Mouse (Mus musculus): ENCODE data around the gene Yipf1. TPM values are rescaled to one million over a fixed set of nuclear protein-coding genes. Genes with fewer than 3 reads are reported as not detected.

Gene Yipf1
- 67.5 and 68.8 TPM in 2 replicates for polyA plus RNA-seq (2015; fragmentation: Nextera tagmentation; extraction: Ambion mirVana)

DNA sequence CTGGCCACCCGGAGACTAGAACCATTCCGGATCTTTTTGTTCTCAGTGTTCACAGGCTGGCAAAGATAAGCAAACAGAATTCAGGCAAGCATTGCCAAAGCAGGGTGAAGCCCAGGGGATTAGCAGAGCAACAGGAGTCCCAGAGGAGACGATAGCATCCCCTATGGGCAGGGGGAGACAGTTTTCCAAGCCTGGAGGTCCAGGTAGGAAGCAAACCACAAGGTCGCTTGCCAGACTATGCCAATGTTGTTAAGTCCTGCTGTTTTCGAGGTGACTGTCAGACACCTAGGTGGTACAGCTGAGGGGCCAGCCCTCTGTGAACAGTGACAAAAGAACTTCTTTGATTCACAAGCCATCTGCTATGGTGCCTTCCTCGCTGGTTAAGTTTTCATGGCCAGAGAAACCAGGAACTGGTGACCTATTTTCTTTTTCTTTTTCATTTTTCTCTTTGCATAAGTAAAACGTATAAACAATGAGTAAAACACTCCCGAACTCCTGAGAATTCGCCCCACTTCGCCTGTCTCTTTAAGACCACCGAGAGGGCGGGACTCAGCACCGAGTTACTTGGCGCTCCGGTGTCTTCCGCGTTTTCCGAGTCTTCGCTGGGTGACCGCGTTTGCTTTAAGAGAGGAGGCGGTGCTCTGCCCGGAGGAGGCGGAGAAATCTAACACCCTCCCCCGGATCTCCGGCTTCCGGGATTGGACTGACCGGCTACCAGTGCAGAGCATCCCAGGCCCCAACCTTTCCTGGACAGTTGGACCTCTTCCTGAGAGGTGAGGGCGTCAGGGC, at the start of gene Yipf1:
Yipf1 (plus strand) TSS at position 674 of the 789 bp plus-strand sequence.
- ATAC-seq (replicated peaks; ENCODE audit: low FRiP score, low read depth) (peak; percentile 94), DNase-seq (ENCODE audit: low spot score) (peak; percentile 97)
- H3K27me3 ChIP-seq (ENCODE audit: insufficient read depth, low read length), result no peaks in the 10 kb centered on the region
- H3K9me3 ChIP-seq (replicated peaks; ENCODE audit: low read length), result no peaks in the 10 kb centered on the region
- peak; percentile 49 for TF ChIP-seq CTCF (IDR thresholded peaks at IDR 0.05; ENCODE audit: low read depth)
- H3K36me3 ChIP-seq (ENCODE audit: insufficient read depth, low read length), result 0 out of 2 replicates have a peak, but pooled peaks cover 9% of the 10 kb centered on the region
- under 1% methylated on average over 29 of the region's 29 CpGs for WGBS
- H3K9ac ChIP-seq (ENCODE audit: low read depth, low read length), result peak within 1 kb of the TSS; percentile 67
- peak within 1 kb of the TSS; percentile 38; the same call in 1 of the 2 replicates for H3K27ac ChIP-seq
- no peaks in the 10 kb centered on the region for H3K4me1 ChIP-seq (replicated peaks; ENCODE audit: insufficient read depth, low read length)
- peak within 1 kb of the TSS; percentile 59 for H3K4me3 ChIP-seq (replicated peaks; ENCODE audit: low read depth, low read length)
- H3K4me2 ChIP-seq (ENCODE audit: low read length), result peak within 1 kb of the TSS; percentile 77

DNA sequence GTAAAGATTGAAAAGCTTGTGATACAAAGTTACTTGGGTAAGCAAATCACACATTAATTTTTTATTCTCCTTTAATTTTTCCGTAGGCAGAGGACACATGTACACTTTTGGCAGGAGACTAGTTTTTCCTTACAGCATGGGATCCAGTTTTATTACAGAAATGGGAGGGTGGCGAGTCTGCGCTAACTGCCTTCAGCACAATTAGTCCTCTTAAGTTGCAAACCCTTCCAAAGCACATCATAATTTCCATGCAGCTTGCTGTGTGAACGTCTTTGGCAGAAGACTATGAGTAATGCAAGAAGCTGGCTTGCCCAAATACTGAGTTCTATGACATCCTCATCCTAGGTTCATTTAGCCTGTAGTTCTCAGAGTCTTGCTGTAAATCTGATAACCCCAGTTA, 40.5 kb upstream of the Yipf1 start:
- Histone ChIP-seq H3K4me2 (ENCODE audit: low read length) (no peak overlapping the region), H3K9me3 (replicated peaks; ENCODE audit: low read length) (no peaks in the 10 kb centered on the region), H3K4me3 (replicated peaks; ENCODE audit: low read depth, low read length) (no peak overlapping the region), H3K9ac (ENCODE audit: low read depth, low read length) (no peak overlapping the region), H3K4me1 (replicated peaks; ENCODE audit: insufficient read depth, low read length) (no peaks in the 10 kb centered on the region), H3K27ac (no peak overlapping the region), H3K36me3 (ENCODE audit: insufficient read depth, low read length) (no peaks in the 10 kb centered on the region), H3K27me3 (ENCODE audit: insufficient read depth, low read length) (no peaks in the 10 kb centered on the region)
- ATAC-seq (replicated peaks; ENCODE audit: low FRiP score, low read depth) (no peak), DNase-seq (ENCODE audit: low spot score) (no peak)
- no peak for TF ChIP-seq CTCF (IDR thresholded peaks at IDR 0.05; ENCODE audit: low read depth)
- WGBS, result 70% methylated on average over 4 of the region's 4 CpGs

DNA sequence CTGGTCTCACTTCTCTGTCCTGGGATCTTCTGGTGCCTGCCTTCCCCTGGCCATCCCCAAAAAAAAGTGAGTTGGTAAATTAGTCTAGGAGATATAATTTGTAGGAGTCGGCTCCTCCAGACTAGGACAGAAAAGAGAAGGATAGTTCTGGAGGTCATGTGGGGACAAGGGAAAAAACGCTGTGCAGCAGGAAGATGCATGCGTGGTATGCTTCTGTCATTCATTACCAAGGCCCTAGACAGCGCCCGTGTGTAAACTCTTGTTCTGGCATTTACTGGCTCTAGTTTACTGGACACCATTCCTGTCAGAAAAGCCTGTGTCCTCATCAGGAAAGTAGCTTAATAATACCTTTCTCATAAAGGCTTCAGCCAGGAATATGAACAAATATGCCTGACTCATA, 39.7 kb upstream of the Yipf1 start:
- no peak overlapping the region for H3K27ac ChIP-seq
- H3K9me3 ChIP-seq (replicated peaks; ENCODE audit: low read length), result no peaks in the 10 kb centered on the region
- H3K4me2 ChIP-seq (ENCODE audit: low read length), result no peak overlapping the region
- no peaks in the 10 kb centered on the region for H3K27me3 ChIP-seq (ENCODE audit: insufficient read depth, low read length)
- ATAC-seq (replicated peaks; ENCODE audit: low FRiP score, low read depth) (no peak), DNase-seq (ENCODE audit: low spot score) (no peak)
- TF ChIP-seq CTCF (IDR thresholded peaks at IDR 0.05; ENCODE audit: low read depth), result no peak
- H3K9ac ChIP-seq (ENCODE audit: low read depth, low read length), result no peak overlapping the region
- no peaks in the 10 kb centered on the region for H3K36me3 ChIP-seq (ENCODE audit: insufficient read depth, low read length)
- H3K4me1 ChIP-seq (replicated peaks; ENCODE audit: insufficient read depth, low read length), result no peaks in the 10 kb centered on the region
- 68% methylated on average over 5 of the region's 5 CpGs for WGBS
- no peak overlapping the region for H3K4me3 ChIP-seq (replicated peaks; ENCODE audit: low read depth, low read length)

DNA sequence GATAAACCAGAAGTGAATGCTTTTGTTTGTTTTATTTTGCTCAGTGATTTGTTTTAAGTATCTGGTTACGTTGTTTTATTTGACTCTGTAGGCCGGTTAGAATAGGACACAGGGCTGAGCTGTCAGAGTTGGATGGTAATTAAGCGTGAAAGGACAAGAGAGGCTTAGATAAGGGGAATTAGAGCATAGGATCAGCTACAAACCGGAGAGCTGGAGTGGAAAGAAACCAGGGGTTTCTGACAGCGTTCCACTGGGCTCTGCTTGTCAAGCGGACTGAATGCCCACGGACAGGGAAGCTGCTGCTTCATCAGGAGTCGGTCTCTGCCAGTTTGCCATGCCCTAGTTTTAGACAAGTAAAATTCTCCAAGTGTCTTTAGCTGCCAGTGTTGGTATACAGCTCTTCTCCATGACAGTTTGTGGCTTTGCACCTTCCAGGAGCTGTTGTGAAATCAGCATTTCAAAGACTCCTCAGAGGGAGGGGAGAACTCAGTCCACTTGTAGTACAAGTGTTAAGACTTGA, 35.9 kb upstream of the Yipf1 start:
- peak; percentile 34 for DNase-seq (ENCODE audit: low spot score)
- no peaks in the 10 kb centered on the region for H3K4me1 ChIP-seq (replicated peaks; ENCODE audit: insufficient read depth, low read length)
- no peaks in the 10 kb centered on the region for H3K9me3 ChIP-seq (replicated peaks; ENCODE audit: low read length)

DNA sequence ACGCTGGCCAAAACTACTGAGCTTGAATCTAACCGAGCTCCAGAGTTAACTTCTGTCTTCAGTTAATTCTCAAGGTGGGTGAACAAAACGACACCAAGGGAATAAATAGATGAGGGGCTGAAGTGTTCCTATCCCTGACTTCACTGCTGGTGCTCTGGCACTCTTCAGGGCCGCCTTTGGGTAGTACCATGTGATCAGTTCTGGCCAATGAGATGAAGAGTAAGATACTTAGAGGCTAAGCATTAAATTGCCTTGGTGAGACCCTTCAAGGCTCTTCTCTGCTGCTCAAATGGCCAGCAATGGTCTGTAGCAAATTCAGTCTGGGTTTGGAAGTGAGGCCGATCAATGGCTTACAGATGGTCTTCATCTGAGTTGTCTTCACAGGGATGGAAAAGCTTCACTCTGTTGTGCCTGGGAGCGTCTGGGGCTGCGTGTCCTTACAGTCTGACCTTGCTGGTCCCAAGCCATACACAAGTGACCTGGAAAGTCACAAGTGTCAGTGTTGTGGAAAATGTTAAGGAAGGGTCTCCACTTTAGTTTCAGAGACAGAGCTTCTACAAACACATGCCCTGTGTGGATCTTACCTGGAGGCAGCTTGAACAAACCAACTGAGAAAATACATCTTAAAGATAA, 33.2 kb upstream of the Yipf1 start:
- peaks cover 9% of the 10 kb centered on the region; the same call in 1 of the 2 replicates for H3K36me3 ChIP-seq (ENCODE audit: insufficient read depth, low read length)
- DNase-seq (ENCODE audit: low spot score), result no peak
- no peak overlapping the region for H3K4me3 ChIP-seq (replicated peaks; ENCODE audit: low read depth, low read length)
- no peak for ATAC-seq (replicated peaks; ENCODE audit: low FRiP score, low read depth)
- no peak for TF ChIP-seq CTCF (IDR thresholded peaks at IDR 0.05; ENCODE audit: low read depth)
- no peak overlapping the region for H3K27ac ChIP-seq
- no peaks in the 10 kb centered on the region for H3K27me3 ChIP-seq (ENCODE audit: insufficient read depth, low read length)
- H3K9ac ChIP-seq (ENCODE audit: low read depth, low read length), result no peak overlapping the region
- no peaks in the 10 kb centered on the region for H3K9me3 ChIP-seq (replicated peaks; ENCODE audit: low read length)
- H3K4me2 ChIP-seq (ENCODE audit: low read length), result no peak overlapping the region
- H3K4me1 ChIP-seq (replicated peaks; ENCODE audit: insufficient read depth, low read length), result no peaks in the 10 kb centered on the region
- 74% methylated on average over 7 of the region's 7 CpGs for WGBS

More for the DNA sequence above, 35.9 kb upstream of the Yipf1 start:
- no peak overlapping the region for H3K27ac ChIP-seq
- no peaks in the 10 kb centered on the region for H3K27me3 ChIP-seq (ENCODE audit: insufficient read depth, low read length)
- ATAC-seq (replicated peaks; ENCODE audit: low FRiP score, low read depth), result no peak
- 19% methylated on average over 8 of the region's 8 CpGs for whole genome bisulfite sequencing
- peaks cover 9% of the 10 kb centered on the region; the same call in 1 of the 2 replicates for H3K36me3 ChIP-seq (ENCODE audit: insufficient read depth, low read length)
- TF ChIP-seq CTCF (IDR thresholded peaks at IDR 0.05; ENCODE audit: low read depth), result no peak
- H3K9ac ChIP-seq (ENCODE audit: low read depth, low read length), result no peak overlapping the region
- H3K4me2 ChIP-seq (ENCODE audit: low read length), result no peak overlapping the region
- no peak overlapping the region for H3K4me3 ChIP-seq (replicated peaks; ENCODE audit: low read depth, low read length)

DNA sequence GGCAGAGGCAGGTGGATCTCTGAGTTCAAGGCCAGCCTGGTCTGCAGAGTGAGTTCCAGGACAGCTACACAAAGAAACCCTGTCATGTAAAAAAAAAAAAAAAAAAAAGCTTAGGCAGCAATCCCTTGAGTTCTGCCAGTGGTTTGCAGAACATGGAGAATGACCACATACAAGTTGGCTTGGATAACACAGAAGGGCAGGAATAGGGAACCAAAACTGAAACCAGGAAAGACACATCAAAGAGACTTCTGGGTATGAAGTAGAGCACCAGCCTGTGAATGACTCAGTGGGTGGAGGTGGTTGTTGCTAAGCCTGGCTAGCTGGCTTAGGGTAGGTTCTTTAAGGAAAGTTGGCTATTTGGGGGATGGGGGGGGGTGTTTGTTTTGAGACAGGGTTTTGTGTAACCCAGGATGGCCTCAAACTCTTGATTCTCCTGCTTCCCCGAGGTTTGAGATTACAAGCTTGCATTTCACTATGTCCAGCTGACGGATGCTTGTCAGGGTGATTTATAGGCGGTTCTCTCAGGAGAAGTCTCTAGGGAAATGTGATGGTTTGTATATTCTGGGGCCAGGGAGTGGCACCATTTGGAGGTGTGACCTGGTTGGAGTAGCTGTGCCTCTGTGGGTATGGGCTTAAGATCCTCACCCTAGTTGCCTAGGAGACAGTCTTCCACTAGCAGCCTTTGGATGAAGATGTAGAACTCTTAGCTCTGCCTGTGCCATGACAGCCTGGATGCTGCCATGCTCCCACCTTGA, 28.5 kb upstream of the Yipf1 start:
- no peak overlapping the region for H3K4me2 ChIP-seq (ENCODE audit: low read length)
- H3K4me1 ChIP-seq (replicated peaks; ENCODE audit: insufficient read depth, low read length), result no peaks in the 10 kb centered on the region
- no peak overlapping the region for H3K27ac ChIP-seq
- WGBS, result 47% methylated on average over 3 of the region's 3 CpGs
- H3K27me3 ChIP-seq (ENCODE audit: insufficient read depth, low read length), result no peaks in the 10 kb centered on the region
- peaks cover 2% of the 10 kb centered on the region; the same call in 1 of the 2 replicates for H3K36me3 ChIP-seq (ENCODE audit: insufficient read depth, low read length)
- no peak for ATAC-seq (replicated peaks; ENCODE audit: low FRiP score, low read depth)
- no peak for DNase-seq (ENCODE audit: low spot score)
- H3K4me3 ChIP-seq (replicated peaks; ENCODE audit: low read depth, low read length), result no peak overlapping the region
- H3K9me3 ChIP-seq (replicated peaks; ENCODE audit: low read length), result no peaks in the 10 kb centered on the region
- H3K9ac ChIP-seq (ENCODE audit: low read depth, low read length), result no peak overlapping the region
- no peak for TF ChIP-seq CTCF (IDR thresholded peaks at IDR 0.05; ENCODE audit: low read depth)
